Mouse (Mus musculus): Measurements from ENCODE around the gene Cnfn. TPM values are rescaled to one million over a fixed set of nuclear protein-coding genes. Genes with fewer than 3 reads are reported as not detected.

Cnfn gene
- total RNA-seq, 2 experiments from 2014 or later, result not detected

Other genes with a start within 250 kb of the Cnfn start
- 10 to 100 TPM in 1 of 2 experiments, 1 to 10 TPM in 1; 8.4 to 15.4 TPM for gene Pou2f2, start 190.0 kb downstream of the Cnfn start, total RNA-seq (2021)
- gene Dedd2, start 149.1 kb downstream of the Cnfn start, total RNA-seq (2021), result 10 to 100 TPM; 25.4 to 28.4 TPM
- 10 to 100 TPM; 11.3 to 11.5 TPM for gene Zfp526, start 148.3 kb downstream of the Cnfn start, total RNA-seq (2021)
- 100 to 1,000 TPM; 206 to 237 TPM for gene Gsk3a, start 131.9 kb downstream of the Cnfn start, total RNA-seq (2021)
- gene Erf, start 119.0 kb downstream of the Cnfn start, total RNA-seq (2021), result 10 to 100 TPM; 55.8 to 76.2 TPM
- 100 to 1,000 TPM; 206 to 234 TPM for gene Cic, start 102.0 kb downstream of the Cnfn start, total RNA-seq (2021)
- 10 to 100 TPM; 24.0 to 25.5 TPM for gene Pafah1b3, start 71.7 kb downstream of the Cnfn start, total RNA-seq (2021)
- gene Prr19, start 68.3 kb downstream of the Cnfn start, total RNA-seq (2021), result not detected
- gene Tmem145, start 63.6 kb downstream of the Cnfn start, total RNA-seq (2021), result 10 to 100 TPM; 44.4 to 57.4 TPM
- gene Megf8, start 52.6 kb downstream of the Cnfn start, total RNA-seq (2021), result 100 to 1,000 TPM; 108 to 110 TPM
- 10 to 100 TPM in 1 of 2 experiments, 1 to 10 TPM in 1; 6.0 to 11.2 TPM for gene Lipe, start 29.0 kb upstream of the Cnfn start, total RNA-seq (2021)
- gene Cxcl17, start 43.2 kb upstream of the Cnfn start, total RNA-seq (2021), result not detected
- gene Ceacam1, start 107.9 kb upstream of the Cnfn start, total RNA-seq (2021), result 1 to 10 TPM; 2.0 to 3.0 TPM
- under 1 TPM; 0.27 to 0.42 TPM for gene Ceacam2, start 170.1 kb upstream of the Cnfn start, total RNA-seq (2021)
- gene Erich4, start 246.2 kb upstream of the Cnfn start, total RNA-seq (2021), result not detected
- gene Dmac2, start 249.7 kb upstream of the Cnfn start, total RNA-seq (2021), result 10 to 100 TPM; 53.6 to 53.8 TPM

Data from left cerebral cortex, postnatal 36 days (tissue).